Mouse (Mus musculus): Measurements from ENCODE around the gene Galnt17. TPM values are rescaled to one million over a fixed set of nuclear protein-coding genes. Genes with fewer than 3 reads are reported as not detected.

Galnt17 gene
- polyA plus RNA-seq, 1 experiment, result 0.08 TPM

GRCm38 (mm10) chr5:131305223-131305622 is 3.1 kb downstream of the Galnt17 start:
- no peak overlapping the region for H3K4me2 ChIP-seq (ENCODE audit: low read depth)

GRCm38 (mm10) chr5:131301526-131301925 is 6.8 kb downstream of the Galnt17 start:
- H3K4me3 ChIP-seq, result no peak overlapping the region
- H3ac ChIP-seq (ENCODE audit: control insufficient read depth, insufficient read length), result no peak overlapping the region
- no peak for TF ChIP-seq POLR2A (IDR thresholded peaks at IDR 0.05; ENCODE audit: insufficient read length, low read depth)
- TF ChIP-seq REST (IDR thresholded peaks at IDR 0.05; ENCODE audit: insufficient read depth, insufficient read length), result no peak
- TF ChIP-seq CEBPB (IDR thresholded peaks at IDR 0.05; ENCODE audit: insufficient read depth, poor library complexity, severe bottlenecking), result no peak
- TF ChIP-seq SRF (IDR thresholded peaks at IDR 0.05; ENCODE audit: control insufficient read depth, insufficient read length, low read depth), result no peak
- TF ChIP-seq E2F4 (IDR thresholded peaks at IDR 0.05; ENCODE audit: insufficient read depth), result no peak
- TF ChIP-seq MYOG (IDR thresholded peaks at IDR 0.05; ENCODE audit: control insufficient read depth in 1 of 3, insufficient read depth in 1 of 3, insufficient read length in 2 of 3, low read depth in 2 of 3), result no peak
- TF ChIP-seq TCF3 (IDR thresholded peaks at IDR 0.05; ENCODE audit: insufficient read length, low read depth), result no peak
- TF ChIP-seq TCF12 (IDR thresholded peaks at IDR 0.05; ENCODE audit: insufficient read depth, poor library complexity, severe bottlenecking), result no peak
- no peak for TF ChIP-seq MAX (IDR thresholded peaks at IDR 0.05; ENCODE audit: low read depth)
- no peak for TF ChIP-seq MYOD1 (IDR thresholded peaks at IDR 0.05; ENCODE audit: control insufficient read depth in 1 of 3, insufficient read length in 2 of 3, low read depth in 2 of 3)
- TF ChIP-seq POLR2AphosphoS2 (IDR thresholded peaks at IDR 0.05; ENCODE audit: insufficient read length, low read depth), result no peak
- TF ChIP-seq USF1 (IDR thresholded peaks at IDR 0.05; ENCODE audit: low read depth), result no peak

More at GRCm38 (mm10) chr5:131305223-131305622, 3.1 kb downstream of the Galnt17 start:
- H3K4me3 ChIP-seq, result no peak overlapping the region
- TF ChIP-seq POLR2A (IDR thresholded peaks at IDR 0.05; ENCODE audit: insufficient read length, low read depth) (no peak), MAX (IDR thresholded peaks at IDR 0.05; ENCODE audit: low read depth) (no peak), REST (IDR thresholded peaks at IDR 0.05; ENCODE audit: insufficient read depth, insufficient read length) (no peak), TCF3 (IDR thresholded peaks at IDR 0.05; ENCODE audit: insufficient read length, low read depth) (no peak), SRF (IDR thresholded peaks at IDR 0.05; ENCODE audit: control insufficient read depth, insufficient read length, low read depth) (no peak)
- H3K27me3 ChIP-seq (ENCODE audit: control insufficient read depth, insufficient read depth, insufficient read length), result no peaks in the 10 kb centered on the region
- H3ac ChIP-seq (ENCODE audit: control insufficient read depth, insufficient read length), result no peak overlapping the region
- H3K36me3 ChIP-seq (ENCODE audit: control insufficient read depth, insufficient read depth), result no peaks in the 10 kb centered on the region
- H3K79me2 ChIP-seq (ENCODE audit: control insufficient read depth, insufficient read depth), result no peaks in the 10 kb centered on the region

GRCm38 (mm10) chr5:131293726-131294449 is 14.4 kb downstream of the Galnt17 start:
- H3ac ChIP-seq (ENCODE audit: control insufficient read depth, insufficient read length), result no peak overlapping the region
- TF ChIP-seq POLR2A (IDR thresholded peaks at IDR 0.05; ENCODE audit: insufficient read length, low read depth), result no peak
- TF ChIP-seq MAX (IDR thresholded peaks at IDR 0.05; ENCODE audit: low read depth), result no peak
- no peak for TF ChIP-seq SRF (IDR thresholded peaks at IDR 0.05; ENCODE audit: control insufficient read depth, insufficient read length, low read depth)
- TF ChIP-seq POLR2AphosphoS2 (IDR thresholded peaks at IDR 0.05; ENCODE audit: insufficient read length, low read depth), result no peak
- no peak for TF ChIP-seq E2F4 (IDR thresholded peaks at IDR 0.05; ENCODE audit: insufficient read depth)
- TF ChIP-seq USF1 (IDR thresholded peaks at IDR 0.05; ENCODE audit: low read depth), result no peak
- TF ChIP-seq REST (IDR thresholded peaks at IDR 0.05; ENCODE audit: insufficient read depth, insufficient read length), result no peak
- TF ChIP-seq TCF3 (IDR thresholded peaks at IDR 0.05; ENCODE audit: insufficient read length, low read depth), result no peak
- no peak for TF ChIP-seq CEBPB (IDR thresholded peaks at IDR 0.05; ENCODE audit: insufficient read depth, poor library complexity, severe bottlenecking)
- no peak overlapping the region for H3K4me3 ChIP-seq
- H3K4me2 ChIP-seq (ENCODE audit: low read depth), result no peak overlapping the region
- no peaks in the 10 kb centered on the region for H3K36me3 ChIP-seq (ENCODE audit: control insufficient read depth, insufficient read depth)
- H3K27me3 ChIP-seq (ENCODE audit: control insufficient read depth, insufficient read depth, insufficient read length), result no peaks in the 10 kb centered on the region
- no peaks in the 10 kb centered on the region for H3K79me2 ChIP-seq (ENCODE audit: control insufficient read depth, insufficient read depth)

More at GRCm38 (mm10) chr5:131301526-131301925, 6.8 kb downstream of the Galnt17 start:
- H3K4me2 ChIP-seq (ENCODE audit: low read depth), result no peak overlapping the region
- no peaks in the 10 kb centered on the region for H3K36me3 ChIP-seq (ENCODE audit: control insufficient read depth, insufficient read depth)
- no peaks in the 10 kb centered on the region for H3K79me2 ChIP-seq (ENCODE audit: control insufficient read depth, insufficient read depth)
- no peaks in the 10 kb centered on the region for H3K27me3 ChIP-seq (ENCODE audit: control insufficient read depth, insufficient read depth, insufficient read length)

- Histone ChIP-seq H3K4me3 (no peak overlapping the region), H3ac (ENCODE audit: control insufficient read depth, insufficient read length) (no peak overlapping the region), H3K27me3 (ENCODE audit: control insufficient read depth, insufficient read depth, insufficient read length) (no peaks in the 10 kb centered on the region), H3K4me2 (ENCODE audit: low read depth) (no peak overlapping the region), H3K36me3 (ENCODE audit: control insufficient read depth, insufficient read depth) (no peaks in the 10 kb centered on the region), H3K79me2 (ENCODE audit: control insufficient read depth, insufficient read depth) (no peaks in the 10 kb centered on the region)
- TF ChIP-seq TCF3 (IDR thresholded peaks at IDR 0.05; ENCODE audit: insufficient read length, low read depth), result no peak
- no peak for TF ChIP-seq E2F4 (IDR thresholded peaks at IDR 0.05; ENCODE audit: insufficient read depth)
- TF ChIP-seq CEBPB (IDR thresholded peaks at IDR 0.05; ENCODE audit: insufficient read depth, poor library complexity, severe bottlenecking), result no peak
- no peak for TF ChIP-seq MYOG (IDR thresholded peaks at IDR 0.05; ENCODE audit: control insufficient read depth in 1 of 3, insufficient read depth in 1 of 3, insufficient read length in 2 of 3, low read depth in 2 of 3)
- no peak for TF ChIP-seq TCF12 (IDR thresholded peaks at IDR 0.05; ENCODE audit: insufficient read depth, poor library complexity, severe bottlenecking)
- TF ChIP-seq SRF (IDR thresholded peaks at IDR 0.05; ENCODE audit: control insufficient read depth, insufficient read length, low read depth), result no peak
- no peak for TF ChIP-seq POLR2A (IDR thresholded peaks at IDR 0.05; ENCODE audit: insufficient read length, low read depth)
- no peak for TF ChIP-seq MYOD1 (IDR thresholded peaks at IDR 0.05; ENCODE audit: control insufficient read depth in 1 of 3, insufficient read length in 2 of 3, low read depth in 2 of 3)
- no peak for TF ChIP-seq USF1 (IDR thresholded peaks at IDR 0.05; ENCODE audit: low read depth)
- no peak for TF ChIP-seq REST (IDR thresholded peaks at IDR 0.05; ENCODE audit: insufficient read depth, insufficient read length)
Observed at GRCm38 (mm10) chr5:131287091-131287490, 21.2 kb downstream of the Galnt17 start.

GRCm38 (mm10) chr5:131286680-131287079 is 21.6 kb downstream of the Galnt17 start:
- Histone ChIP-seq H3K36me3 (ENCODE audit: control insufficient read depth, insufficient read depth) (no peaks in the 10 kb centered on the region), H3K4me2 (ENCODE audit: low read depth) (no peak overlapping the region), H3K4me3 (no peak overlapping the region), H3K79me2 (ENCODE audit: control insufficient read depth, insufficient read depth) (no peaks in the 10 kb centered on the region), H3ac (ENCODE audit: control insufficient read depth, insufficient read length) (no peak overlapping the region), H3K27me3 (ENCODE audit: control insufficient read depth, insufficient read depth, insufficient read length) (no peaks in the 10 kb centered on the region)
- TF ChIP-seq MYOD1 (IDR thresholded peaks at IDR 0.05; ENCODE audit: control insufficient read depth in 1 of 3, insufficient read length in 2 of 3, low read depth in 2 of 3) (no peak), CEBPB (IDR thresholded peaks at IDR 0.05; ENCODE audit: insufficient read depth, poor library complexity, severe bottlenecking) (no peak), POLR2AphosphoS2 (IDR thresholded peaks at IDR 0.05; ENCODE audit: insufficient read length, low read depth) (no peak), E2F4 (IDR thresholded peaks at IDR 0.05; ENCODE audit: insufficient read depth) (no peak), TCF3 (IDR thresholded peaks at IDR 0.05; ENCODE audit: insufficient read length, low read depth) (no peak), TCF12 (IDR thresholded peaks at IDR 0.05; ENCODE audit: insufficient read depth, poor library complexity, severe bottlenecking) (no peak), SRF (IDR thresholded peaks at IDR 0.05; ENCODE audit: control insufficient read depth, insufficient read length, low read depth) (no peak), MAX (IDR thresholded peaks at IDR 0.05; ENCODE audit: low read depth) (no peak), POLR2A (IDR thresholded peaks at IDR 0.05; ENCODE audit: insufficient read length, low read depth) (no peak), MYOG (IDR thresholded peaks at IDR 0.05; ENCODE audit: control insufficient read depth in 1 of 3, insufficient read depth in 1 of 3, insufficient read length in 2 of 3, low read depth in 2 of 3) (no peak), REST (IDR thresholded peaks at IDR 0.05; ENCODE audit: insufficient read depth, insufficient read length) (no peak), USF1 (IDR thresholded peaks at IDR 0.05; ENCODE audit: low read depth) (no peak)

All from myocyte (in vitro differentiated cells).